Mouse (Mus musculus) small intestine, adult 2 months (tissue): Measurements from ENCODE around the gene Sdhb. TPM values are rescaled to one million over a fixed set of nuclear protein-coding genes. Genes with fewer than 3 reads are reported as not detected.

Experiments
- H3K27ac ChIP-seq: fragments of 200-500 bp; 2 replicates; pipeline ENCODE4 v1.5.1; 2012; ENCODE audit warnings: low read depth, low read length, control low read depth, inconsistent platforms; ENCODE audit not compliant: insufficient read depth
- H3K27me3 ChIP-seq: fragments of 200-500 bp; 2 replicates; pipeline ENCODE4 v1.6.1; 2012; ENCODE audit warnings: mild to moderate bottlenecking, moderate library complexity, low read length, inconsistent platforms; ENCODE audit not compliant: control insufficient read depth, insufficient read depth
- H3K36me3 ChIP-seq: fragments of 200-500 bp; 2 replicates; pipeline ENCODE4 v1.6.1; 2012; ENCODE audit warnings: mild to moderate bottlenecking, low read length, control low read depth, inconsistent platforms; ENCODE audit not compliant: control insufficient read depth, insufficient read depth
- H3K4me1 ChIP-seq: fragments of 200-500 bp; 2 replicates; pipeline ENCODE4 v1.6.1; 2012; ENCODE audit warnings: low read length, inconsistent platforms, mixed read lengths; ENCODE audit not compliant: control insufficient read depth, insufficient read depth, insufficient read length
- H3K4me3 ChIP-seq: fragments of 200-500 bp; 2 replicates; pipeline ENCODE4 v1.5.1; 2012; ENCODE audit warnings: low read depth, mild to moderate bottlenecking, control low read depth, inconsistent platforms, low read length, moderate library complexity
- CTCF ChIP-seq: fragments of 200-500 bp; IDR thresholded peaks from 2 replicates; pipeline ENCODE4 v1.5.1; 2012; ENCODE audit warnings: low read depth, mild to moderate bottlenecking, control low read depth, inconsistent platforms, low read length, moderate library complexity, mixed read lengths; ENCODE audit not compliant: insufficient replicate concordance, insufficient read length; ENCODE audit errors: extremely low read depth
- POLR2A ChIP-seq: fragments of 200-500 bp; IDR thresholded peaks from 2 replicates; pipeline ENCODE4 v1.6.1; 2012; ENCODE audit warnings: low read depth, mild to moderate bottlenecking, control low read depth, inconsistent platforms, low read length, moderate library complexity
- WGBS: fragments of 180-500 bp; shearing (Covaris S2); methylation state at CpG from one replicate; pipeline ENCODE4 v1.1.7; 2018; 5-methylcytosine and 5-hydroxymethylcytosine counted together
- polyA plus RNA-seq: library from polyadenylated mRNA; depleted of rRNA; stranded (reverse); fragments of >200 nt; gene quantifications from 2 replicates; pipeline ENCODE4 v1.2.3, GENCODE M21; 2012

Sdhb gene
- polyA plus RNA-seq, 1 experiment: 515 TPM

- H3K27me3 ChIP-seq: no peaks in the 10 kb centered on the region
- H3K36me3 ChIP-seq: peaks cover 23% of the 10 kb centered on the region
- 74% methylated on average over 9 of the region's 9 CpGs for WGBS
- TF ChIP-seq CTCF (no peak), POLR2A (no peak)
- peaks cover 15% of the 10 kb centered on the region for H3K4me1 ChIP-seq
- no peak overlapping the region for H3K4me3 ChIP-seq
- H3K27ac ChIP-seq: 0 out of 2 replicates have a peak overlapping the region, but pooled peaks have one; percentile 40
These were observed 3.1 kb downstream of the Sdhb start for GRCm38 (mm10) chr4:140963941-140964597.

GRCm38 (mm10) chr4:140964620-140965019 lies 3.6 kb downstream of the Sdhb start:
- TF ChIP-seq POLR2A (no peak), CTCF (peak; percentile 61; the same call in 1 of the 2 replicates)
- Histone ChIP-seq H3K27ac (peak overlapping the region; percentile 13; the same call in 1 of the 2 replicates), H3K36me3 (peaks cover 25% of the 10 kb centered on the region), H3K4me3 (no peak overlapping the region), H3K27me3 (no peaks in the 10 kb centered on the region), H3K4me1 (peaks cover 15% of the 10 kb centered on the region)
- 10% methylated on average over 7 of the region's 7 CpGs for WGBS

DNA sequence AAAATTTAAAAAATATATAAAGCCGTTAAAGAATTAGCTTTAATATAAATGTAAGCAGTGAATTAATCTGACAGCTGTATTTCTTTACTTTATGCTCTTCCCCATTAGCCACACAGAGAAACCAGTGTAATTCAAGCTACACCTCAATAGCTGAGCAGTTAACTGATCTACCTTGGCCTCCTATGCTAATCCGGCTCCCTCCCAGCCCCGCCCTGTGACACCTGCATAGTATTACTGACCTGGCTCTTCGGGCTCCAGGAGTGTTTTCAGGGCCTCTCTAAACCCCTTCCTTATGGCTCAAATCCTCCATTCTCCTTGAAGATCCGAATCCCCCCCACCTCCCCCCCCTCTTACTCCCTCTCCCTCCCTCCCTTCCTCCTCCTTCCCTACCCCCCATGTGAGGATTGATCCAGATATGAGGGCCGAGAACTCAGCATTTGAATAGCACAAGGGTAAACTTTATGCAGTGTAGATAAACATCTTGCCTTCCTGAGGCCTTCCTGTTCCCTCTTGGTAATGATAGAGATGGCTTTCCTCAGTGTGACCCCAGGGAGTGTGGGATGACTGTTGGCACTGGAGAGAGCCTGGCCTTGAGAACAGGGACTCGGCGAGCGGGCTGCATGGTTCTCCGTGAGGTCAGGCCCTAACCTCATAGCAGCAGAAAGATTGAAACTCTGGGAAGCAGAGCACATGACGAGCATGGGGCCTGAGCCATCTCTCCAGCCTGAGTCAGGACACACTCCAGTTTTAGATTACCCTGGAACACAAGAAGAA lies 6.6 kb downstream of the Sdhb start:
- no peak overlapping the region for H3K27ac ChIP-seq
- H3K36me3 ChIP-seq: peaks cover 45% of the 10 kb centered on the region
- 75% methylated on average over 11 of the region's 11 CpGs for WGBS
- peaks cover 6% of the 10 kb centered on the region for H3K4me1 ChIP-seq
- TF ChIP-seq POLR2A (no peak), CTCF (no peak)
- no peak overlapping the region for H3K4me3 ChIP-seq
- H3K27me3 ChIP-seq: no peaks in the 10 kb centered on the region

- no peaks in the 10 kb centered on the region for H3K27me3 ChIP-seq
- no peak overlapping the region for H3K4me3 ChIP-seq
- 82% methylated on average over 13 of the region's 13 CpGs for WGBS
- peaks cover 8% of the 10 kb centered on the region for H3K4me1 ChIP-seq
- H3K36me3 ChIP-seq: peaks cover 77% of the 10 kb centered on the region
- TF ChIP-seq POLR2A (no peak), CTCF (no peak)
- no peak overlapping the region for H3K27ac ChIP-seq
These were observed 10.7 kb downstream of the Sdhb start for GRCm38 (mm10) chr4:140971691-140972090.

DNA sequence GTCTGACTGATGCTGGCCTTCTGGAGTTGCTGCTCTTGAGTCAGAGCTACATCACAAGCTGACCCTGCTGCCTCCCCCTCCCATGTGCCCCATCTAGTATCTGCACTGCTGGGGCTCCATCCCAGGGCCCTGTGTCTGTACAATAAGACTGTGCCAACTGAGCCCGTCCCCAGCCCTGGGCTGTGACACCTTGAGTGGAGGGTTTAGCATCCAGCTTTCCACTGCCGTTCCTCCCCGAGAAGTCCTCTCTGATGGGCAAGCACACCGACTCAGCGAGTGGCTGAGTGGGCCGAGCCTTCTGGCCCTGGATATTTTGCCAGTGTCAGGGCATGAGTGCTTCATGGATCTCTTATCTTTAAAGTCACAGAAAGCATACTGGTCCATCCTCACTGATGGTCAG lies 13.4 kb downstream of the Sdhb start:
- H3K4me3 ChIP-seq: no peak overlapping the region
- H3K27me3 ChIP-seq: no peaks in the 10 kb centered on the region
- H3K27ac ChIP-seq: no peak overlapping the region
- peaks cover 22% of the 10 kb centered on the region for H3K4me1 ChIP-seq
- TF ChIP-seq POLR2A (no peak), CTCF (no peak)
- WGBS: 96% methylated on average over 6 of the region's 6 CpGs
- peaks cover 79% of the 10 kb centered on the region for H3K36me3 ChIP-seq

- TF ChIP-seq CTCF (no peak), POLR2A (no peak)
- no peaks in the 10 kb centered on the region for H3K27me3 ChIP-seq
- H3K27ac ChIP-seq: no peak overlapping the region
- no peak overlapping the region for H3K4me3 ChIP-seq
- 82% methylated on average over 7 of the region's 7 CpGs for WGBS
- peaks cover 22% of the 10 kb centered on the region for H3K4me1 ChIP-seq
- peaks cover 80% of the 10 kb centered on the region for H3K36me3 ChIP-seq
These were observed 14.4 kb downstream of the Sdhb start for GRCm38 (mm10) chr4:140975356-140975755.

GRCm38 (mm10) chr4:140977278-140977677 lies 16.3 kb downstream of the Sdhb start:
- Histone ChIP-seq H3K27ac (no peak overlapping the region), H3K27me3 (no peaks in the 10 kb centered on the region), H3K4me1 (peaks cover 22% of the 10 kb centered on the region), H3K36me3 (peaks cover 67% of the 10 kb centered on the region), H3K4me3 (no peak overlapping the region)
- WGBS: 63% methylated on average over 10 of the region's 10 CpGs
- TF ChIP-seq CTCF (no peak), POLR2A (no peak)
